Mouse (Mus musculus): ENCODE data around the gene Myocd. TPM values are rescaled to one million over a fixed set of nuclear protein-coding genes. Genes with fewer than 3 reads are reported as not detected.

Gene Myocd
- total and polyA plus RNA-seq, 2 experiments from 2014 or later, result 55.9 to 129 TPM

DNA sequence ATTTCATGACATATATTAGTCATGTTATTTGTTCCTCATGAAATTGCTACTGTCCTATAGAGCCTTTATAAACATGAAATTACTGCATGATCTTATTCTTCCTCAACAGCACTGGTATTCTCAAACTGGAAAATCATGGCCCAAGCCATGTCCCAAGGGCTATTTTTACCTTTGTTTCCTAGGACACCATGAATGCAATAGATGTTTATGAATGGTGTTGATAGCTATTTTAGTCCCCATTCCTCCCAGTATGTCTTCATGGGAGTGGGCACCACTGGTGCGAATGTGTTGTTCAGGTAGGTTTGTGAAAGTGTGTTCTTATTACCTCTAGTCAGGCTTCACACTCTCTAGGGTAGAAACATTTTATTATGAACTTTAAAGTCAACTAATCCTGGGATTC lies 84.7 kb downstream of the Myocd start:
- ATAC-seq (ENCODE audit: insufficient read depth, low read depth) (0 out of 2 replicates have a peak, but pooled peaks have one; percentile 52), DNase-seq (ENCODE audit: low spot score) (peak; percentile 56)
- Histone ChIP-seq H3K36me3 (replicated peaks; ENCODE audit: control insufficient read depth, insufficient read depth, low read length) (peaks cover 83% of the 10 kb centered on the region), H3K4me1 (ENCODE audit: control insufficient read depth, insufficient read depth) (no peaks in the 10 kb centered on the region), H3K4me3 (ENCODE audit: low read depth, low read length) (no peak overlapping the region), H3K9me3 (replicated peaks; ENCODE audit: control insufficient read depth, low read length) (no peaks in the 10 kb centered on the region), H3K27me3 (ENCODE audit: control insufficient read depth, insufficient read depth, low read length) (no peaks in the 10 kb centered on the region), H3K27ac (ENCODE audit: low read depth) (peak overlapping the region; percentile 47), H3K4me2 (ENCODE audit: low read depth, low read length) (no peak overlapping the region), H3K9ac (replicated peaks; ENCODE audit: low read depth, low read length) (no peak overlapping the region)
- 55% methylated on average over 1 of the region's 1 CpGs for WGBS
- no peak for TF ChIP-seq EP300 (IDR thresholded peaks at IDR 0.05; ENCODE audit: low read depth)
- no peak for TF ChIP-seq CTCF (IDR thresholded peaks at IDR 0.05; ENCODE audit: low read depth)

DNA sequence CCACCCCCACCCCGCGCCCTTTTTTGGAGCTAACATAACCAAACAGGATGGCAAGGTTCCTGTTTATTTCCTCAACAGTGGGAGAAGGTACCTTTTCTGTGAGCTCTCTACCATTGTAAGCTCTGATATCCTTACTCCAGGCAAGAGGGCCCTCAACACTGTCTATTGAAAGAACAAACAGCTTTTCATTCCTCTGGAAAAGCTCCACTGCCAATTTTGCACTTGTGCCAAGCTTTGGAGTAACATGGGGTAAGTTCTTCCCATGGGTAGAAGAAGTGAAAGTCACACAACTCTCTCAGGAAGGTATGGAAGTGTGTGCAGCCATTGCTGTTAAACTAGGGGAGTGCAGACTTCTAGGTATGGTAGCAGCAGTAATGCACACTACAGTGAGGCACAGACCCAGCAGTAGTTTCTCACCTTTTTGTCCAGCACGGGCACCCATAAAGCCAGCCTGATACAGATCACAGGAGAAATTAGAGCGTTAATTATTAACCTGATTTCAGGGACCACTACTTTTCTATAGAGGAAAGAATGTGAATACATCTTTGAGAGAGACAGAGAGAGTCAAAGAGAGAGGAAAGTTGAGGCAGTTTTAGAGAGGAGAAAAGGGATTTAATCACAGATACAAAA lies 99.6 kb downstream of the Myocd start:
- no peak for ATAC-seq (ENCODE audit: insufficient read depth, low read depth)
- DNase-seq (ENCODE audit: low spot score), result no peak
- Histone ChIP-seq H3K27ac (ENCODE audit: low read depth) (no peak overlapping the region), H3K36me3 (replicated peaks; ENCODE audit: control insufficient read depth, insufficient read depth, low read length) (peaks cover 7% of the 10 kb centered on the region), H3K27me3 (ENCODE audit: control insufficient read depth, insufficient read depth, low read length) (no peaks in the 10 kb centered on the region), H3K9ac (replicated peaks; ENCODE audit: low read depth, low read length) (no peak overlapping the region), H3K4me3 (ENCODE audit: low read depth, low read length) (no peak overlapping the region), H3K4me1 (ENCODE audit: control insufficient read depth, insufficient read depth) (no peaks in the 10 kb centered on the region), H3K9me3 (replicated peaks; ENCODE audit: control insufficient read depth, low read length) (no peaks in the 10 kb centered on the region), H3K4me2 (ENCODE audit: low read depth, low read length) (no peak overlapping the region)
- 88% methylated on average over 4 of the region's 4 CpGs for WGBS
- TF ChIP-seq CTCF (IDR thresholded peaks at IDR 0.05; ENCODE audit: low read depth), result no peak
- TF ChIP-seq EP300 (IDR thresholded peaks at IDR 0.05; ENCODE audit: low read depth), result no peak

- Histone ChIP-seq H3K4me1 (ENCODE audit: control insufficient read depth, insufficient read depth) (peaks cover 12% of the 10 kb centered on the region), H3K9me3 (replicated peaks; ENCODE audit: control insufficient read depth, low read length) (no peaks in the 10 kb centered on the region), H3K27me3 (ENCODE audit: control insufficient read depth, insufficient read depth, low read length) (0 out of 2 replicates have a peak, but pooled peaks cover 3% of the 10 kb centered on the region), H3K27ac (ENCODE audit: low read depth) (peak within 1 kb of the TSS; percentile 58), H3K4me2 (ENCODE audit: low read depth, low read length) (peak within 1 kb of the TSS; percentile 93), H3K4me3 (ENCODE audit: low read depth, low read length) (peak within 1 kb of the TSS; percentile 96), H3K36me3 (replicated peaks; ENCODE audit: control insufficient read depth, insufficient read depth, low read length) (no peaks in the 10 kb centered on the region), H3K9ac (replicated peaks; ENCODE audit: low read depth, low read length) (peak within 1 kb of the TSS; percentile 84)
- WGBS, result under 1% methylated on average over 27 of the region's 27 CpGs
- TF ChIP-seq CTCF (IDR thresholded peaks at IDR 0.05; ENCODE audit: low read depth) (no peak), EP300 (IDR thresholded peaks at IDR 0.05; ENCODE audit: low read depth) (no peak)
- ATAC-seq (ENCODE audit: insufficient read depth, low read depth) (peak; percentile 84), DNase-seq (ENCODE audit: low spot score) (peak; percentile 53)
Observed at GRCm38 (mm10) chr11:65162767-65163120, 107.0 kb downstream of the Myocd start, which contains the start of gene Arhgap44. Arhgap44 (minus strand) TSS chr11:65162961.

GRCm38 (mm10) chr11:65161881-65162766 lies 107.7 kb downstream of the Myocd start:
- ATAC-seq (ENCODE audit: insufficient read depth, low read depth) (peak; percentile 50; the same call in 1 of the 2 replicates), DNase-seq (ENCODE audit: low spot score) (no peak)
- Histone ChIP-seq H3K27ac (ENCODE audit: low read depth) (peak overlapping the region; percentile 58), H3K4me2 (ENCODE audit: low read depth, low read length) (peak overlapping the region; percentile 93), H3K4me1 (ENCODE audit: control insufficient read depth, insufficient read depth) (peaks cover 12% of the 10 kb centered on the region), H3K36me3 (replicated peaks; ENCODE audit: control insufficient read depth, insufficient read depth, low read length) (no peaks in the 10 kb centered on the region), H3K9ac (replicated peaks; ENCODE audit: low read depth, low read length) (peak overlapping the region; percentile 84), H3K4me3 (ENCODE audit: low read depth, low read length) (peak overlapping the region; percentile 96), H3K27me3 (ENCODE audit: control insufficient read depth, insufficient read depth, low read length) (0 out of 2 replicates have a peak, but pooled peaks cover 3% of the 10 kb centered on the region), H3K9me3 (replicated peaks; ENCODE audit: control insufficient read depth, low read length) (no peaks in the 10 kb centered on the region)
- TF ChIP-seq EP300 (IDR thresholded peaks at IDR 0.05; ENCODE audit: low read depth) (no peak), CTCF (IDR thresholded peaks at IDR 0.05; ENCODE audit: low read depth) (no peak)
- 2% methylated on average over 47 of the region's 49 CpGs for WGBS

DNA sequence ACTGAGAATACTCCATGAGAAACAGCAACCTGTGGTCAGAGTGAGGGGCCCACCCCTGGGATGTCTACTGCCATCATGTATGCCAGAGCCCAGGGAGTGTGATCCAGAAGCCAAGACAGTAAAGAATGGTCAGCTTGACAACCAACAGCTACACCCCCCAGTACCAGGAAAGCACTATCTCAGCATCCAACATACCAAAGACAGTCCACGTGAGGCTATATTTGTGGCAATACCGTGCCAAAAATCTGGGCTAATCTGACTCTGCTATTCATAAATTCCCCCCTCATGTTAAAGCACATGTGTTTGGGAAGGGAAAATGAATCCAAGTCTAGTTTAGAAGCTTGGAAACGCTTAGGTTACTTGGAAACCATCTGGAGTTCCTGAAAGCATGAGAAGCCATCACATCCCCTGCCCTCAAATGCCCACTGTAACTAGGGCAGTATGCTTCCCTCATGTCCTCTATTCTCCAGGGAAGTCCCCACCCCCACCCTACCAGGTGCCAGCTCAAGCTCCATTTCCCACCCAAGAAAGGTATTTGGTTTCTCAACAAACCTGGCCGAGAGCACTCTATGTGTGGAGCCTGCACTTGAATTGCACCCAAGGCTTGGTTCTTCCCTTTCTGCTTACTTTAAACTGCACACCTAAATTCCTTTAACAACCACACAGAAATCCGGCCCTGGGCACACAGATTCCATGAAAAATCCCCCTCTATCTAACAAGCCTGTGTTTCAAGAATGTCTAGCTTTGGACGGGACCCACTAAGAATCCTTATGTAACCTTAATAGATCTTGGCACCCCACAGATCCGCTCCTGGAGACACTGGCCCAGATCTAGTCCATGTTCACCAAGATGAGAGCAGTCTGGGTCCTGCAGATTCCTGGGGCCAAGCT lies 108.6 kb downstream of the Myocd start:
- no peaks in the 10 kb centered on the region for H3K36me3 ChIP-seq (replicated peaks; ENCODE audit: control insufficient read depth, insufficient read depth, low read length)
- DNase-seq (ENCODE audit: low spot score) (no peak), ATAC-seq (ENCODE audit: insufficient read depth, low read depth) (no peak)
- H3K9ac ChIP-seq (replicated peaks; ENCODE audit: low read depth, low read length), result peak overlapping the region; percentile 84; the same call in 1 of the 2 replicates
- TF ChIP-seq CTCF (IDR thresholded peaks at IDR 0.05; ENCODE audit: low read depth), result no peak
- TF ChIP-seq EP300 (IDR thresholded peaks at IDR 0.05; ENCODE audit: low read depth), result no peak
- 41% methylated on average over 7 of the region's 7 CpGs for WGBS
- peak overlapping the region; percentile 93 for H3K4me2 ChIP-seq (ENCODE audit: low read depth, low read length)
- peak overlapping the region; percentile 96 for H3K4me3 ChIP-seq (ENCODE audit: low read depth, low read length)
- H3K9me3 ChIP-seq (replicated peaks; ENCODE audit: control insufficient read depth, low read length), result no peaks in the 10 kb centered on the region
- H3K27ac ChIP-seq (ENCODE audit: low read depth), result no peak overlapping the region
- 0 out of 2 replicates have a peak, but pooled peaks cover 3% of the 10 kb centered on the region for H3K27me3 ChIP-seq (ENCODE audit: control insufficient read depth, insufficient read depth, low read length)
- H3K4me1 ChIP-seq (ENCODE audit: control insufficient read depth, insufficient read depth), result peaks cover 12% of the 10 kb centered on the region
